Mouse (Mus musculus): ENCODE results near the gene Sema3f.
A peak's percentile ranks its signal among the peaks of the same experiment; 100 is the strongest.

The Sema3f gene

DNA sequence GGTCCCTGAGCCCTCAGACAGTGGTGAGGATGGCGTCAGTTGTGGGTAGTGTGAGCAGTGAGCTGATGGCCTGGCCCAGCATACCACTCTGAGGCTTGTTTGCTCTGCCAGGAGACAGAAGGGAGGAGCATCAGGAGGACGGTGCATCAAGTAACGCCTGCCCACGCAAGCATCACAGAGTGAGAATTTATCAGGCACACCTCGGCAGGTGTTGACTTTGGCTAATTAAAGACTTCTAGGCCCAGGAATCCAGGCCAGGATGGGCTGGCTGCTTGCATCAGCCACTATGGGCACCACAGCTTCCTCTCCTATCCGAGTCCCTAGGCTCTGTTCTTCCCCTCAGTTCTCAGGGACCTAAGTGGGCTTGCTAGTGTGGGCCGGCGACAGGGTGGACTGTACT is 47.9 kb downstream of the Sema3f start:
- no peak for DNase-seq (ENCODE audit: low spot score in 2 of 2)

DNA sequence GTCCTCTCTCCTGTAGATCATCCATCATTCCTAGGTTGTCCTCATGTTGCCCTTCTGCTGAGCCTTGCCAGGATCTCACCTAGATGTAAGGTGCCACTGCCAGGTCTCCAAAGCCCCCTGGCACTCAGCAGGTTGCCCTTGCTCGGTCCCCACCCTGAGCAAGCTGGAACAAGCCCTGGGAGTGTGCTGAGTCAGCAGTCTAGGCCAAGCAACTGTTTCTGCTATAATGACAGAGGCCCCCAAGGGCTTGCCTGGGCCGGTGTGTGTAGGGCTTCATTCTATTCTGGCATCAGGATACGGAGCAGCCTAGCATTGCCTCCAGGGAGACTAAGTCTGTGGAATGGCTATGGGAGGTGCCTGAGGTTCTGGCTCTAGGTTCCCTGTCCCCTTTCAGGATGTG is 49.5 kb downstream of the Sema3f start:
- DNase-seq (ENCODE audit: low spot score in 2 of 2): no peak

DNA sequence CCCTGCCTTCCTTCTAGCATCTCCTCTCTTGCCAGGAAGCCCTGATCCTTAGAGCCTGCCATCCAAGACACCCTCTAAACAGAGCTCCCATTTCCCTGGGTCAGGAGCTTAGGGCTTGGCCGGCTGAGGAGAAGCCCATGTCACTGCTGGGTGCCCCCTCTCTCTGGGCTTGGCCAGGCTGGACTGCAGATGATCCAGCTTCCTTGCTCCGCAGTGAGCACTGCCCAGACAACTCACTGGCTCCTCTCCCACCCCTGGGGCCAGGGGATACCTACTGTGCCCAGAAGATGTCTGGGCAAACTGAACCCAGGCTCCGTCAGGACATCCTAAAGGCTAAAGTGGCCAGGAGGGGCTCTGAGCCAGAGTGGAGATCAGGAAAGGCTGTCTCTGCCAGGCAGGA is 50.3 kb downstream of the Sema3f start:
- DNase-seq (ENCODE audit: low spot score in 2 of 2): no peak

DNA sequence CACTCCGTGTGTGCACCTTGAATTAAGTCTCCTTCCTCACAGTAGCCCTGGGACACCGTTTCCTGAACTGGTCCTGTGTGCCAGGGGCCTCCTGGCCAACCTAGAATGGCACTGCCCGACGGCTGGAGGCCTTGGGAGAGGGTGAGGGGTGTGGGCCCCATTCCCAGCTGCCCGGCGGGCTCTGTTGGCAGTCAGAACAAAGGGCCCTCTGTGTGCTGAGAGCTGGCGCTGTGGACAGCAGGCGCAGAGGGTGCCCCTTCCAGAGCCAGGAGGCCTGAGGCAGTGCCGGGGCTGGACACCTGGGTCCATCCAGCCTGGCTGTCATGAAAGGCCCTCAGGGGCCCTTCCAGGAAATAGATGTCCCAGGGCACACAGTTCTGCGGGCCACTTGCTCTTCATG is 50.7 kb downstream of the Sema3f start:
- DNase-seq (ENCODE audit: low spot score in 2 of 2): no peak

DNA sequence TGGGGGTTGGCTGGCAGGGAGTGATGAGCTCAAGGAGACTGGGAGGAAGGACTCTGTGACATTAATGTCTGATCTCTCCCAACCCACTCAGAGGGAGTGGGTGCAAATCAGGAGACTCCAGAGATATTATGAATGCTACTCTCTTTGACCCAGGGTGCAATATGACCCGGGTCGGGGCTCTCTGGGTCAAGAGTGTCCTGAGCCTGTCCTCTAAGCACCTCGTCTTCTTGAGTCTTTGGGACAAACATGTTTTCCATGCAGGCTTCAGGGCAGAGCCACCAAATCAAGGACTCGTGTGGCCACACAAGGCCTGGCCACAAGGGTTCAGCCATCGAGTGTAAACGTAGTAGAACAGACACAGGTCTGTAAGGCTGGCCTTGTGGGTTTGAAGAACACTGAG is 52.2 kb downstream of the Sema3f start:
- DNase-seq (ENCODE audit: low spot score in 2 of 2): no peak

DNA sequence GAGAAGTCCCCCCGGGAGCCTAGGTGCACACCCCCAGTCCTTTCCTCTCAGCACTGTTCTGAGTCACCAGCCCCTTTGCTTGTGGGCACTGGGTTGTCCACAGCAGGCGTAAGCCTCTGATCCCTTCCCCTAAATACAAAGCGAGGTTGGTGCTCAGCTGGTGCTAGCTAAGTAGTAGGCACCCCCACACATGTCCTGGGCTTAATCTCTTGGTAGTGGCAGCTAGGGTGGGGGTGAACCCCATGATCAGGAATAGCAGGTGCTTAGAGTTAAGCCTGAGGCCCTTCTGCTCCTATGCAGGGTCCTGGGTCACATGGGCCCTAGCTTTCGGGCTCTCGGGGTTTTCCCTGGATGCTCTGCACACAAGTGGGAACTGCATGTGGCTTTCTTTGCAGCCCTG is 53.1 kb downstream of the Sema3f start:
- DNase-seq (ENCODE audit: low spot score in 2 of 2): no peak

DNA sequence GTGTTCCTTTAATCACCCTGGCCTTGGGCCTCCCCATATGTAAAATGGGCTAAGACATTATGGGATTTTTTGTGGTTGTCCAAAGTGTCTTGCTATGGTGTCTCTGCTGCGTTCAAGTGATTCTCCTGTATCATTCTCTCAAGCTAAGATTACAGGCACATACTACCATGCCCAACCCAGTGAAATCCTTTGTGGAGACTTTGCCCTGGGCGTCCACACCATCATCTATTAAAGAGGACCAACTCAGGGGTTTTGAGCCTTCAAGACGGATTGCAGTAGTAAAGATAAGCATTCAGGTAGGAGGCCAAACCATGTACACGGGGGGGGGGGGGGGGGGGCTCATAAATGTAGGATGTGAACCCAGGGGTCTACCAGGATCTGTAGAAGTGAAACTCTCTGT is 55.7 kb downstream of the Sema3f start:
- DNase-seq (ENCODE audit: low spot score in 2 of 2): no peak

DNA sequence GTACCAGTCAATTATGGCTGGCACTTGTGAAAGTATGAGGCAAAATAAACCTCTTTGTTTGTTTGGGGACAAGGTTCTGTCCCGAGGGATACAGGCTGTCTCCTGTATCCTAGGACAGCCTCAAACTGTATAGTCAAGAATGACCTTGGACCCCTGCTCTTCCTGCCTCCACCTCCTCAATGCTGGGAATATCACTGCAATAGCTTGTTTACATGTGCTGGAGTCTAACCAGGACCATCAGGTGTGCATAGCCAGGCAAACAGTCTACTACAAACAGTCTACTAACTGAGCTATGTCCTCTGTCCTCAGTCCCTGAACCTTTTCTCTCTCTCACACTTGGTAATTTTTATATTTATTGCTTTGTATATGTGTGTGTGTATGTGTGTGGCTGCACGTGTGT is 56.8 kb downstream of the Sema3f start:
- DNase-seq (ENCODE audit: low spot score in 2 of 2): no peak

DNA sequence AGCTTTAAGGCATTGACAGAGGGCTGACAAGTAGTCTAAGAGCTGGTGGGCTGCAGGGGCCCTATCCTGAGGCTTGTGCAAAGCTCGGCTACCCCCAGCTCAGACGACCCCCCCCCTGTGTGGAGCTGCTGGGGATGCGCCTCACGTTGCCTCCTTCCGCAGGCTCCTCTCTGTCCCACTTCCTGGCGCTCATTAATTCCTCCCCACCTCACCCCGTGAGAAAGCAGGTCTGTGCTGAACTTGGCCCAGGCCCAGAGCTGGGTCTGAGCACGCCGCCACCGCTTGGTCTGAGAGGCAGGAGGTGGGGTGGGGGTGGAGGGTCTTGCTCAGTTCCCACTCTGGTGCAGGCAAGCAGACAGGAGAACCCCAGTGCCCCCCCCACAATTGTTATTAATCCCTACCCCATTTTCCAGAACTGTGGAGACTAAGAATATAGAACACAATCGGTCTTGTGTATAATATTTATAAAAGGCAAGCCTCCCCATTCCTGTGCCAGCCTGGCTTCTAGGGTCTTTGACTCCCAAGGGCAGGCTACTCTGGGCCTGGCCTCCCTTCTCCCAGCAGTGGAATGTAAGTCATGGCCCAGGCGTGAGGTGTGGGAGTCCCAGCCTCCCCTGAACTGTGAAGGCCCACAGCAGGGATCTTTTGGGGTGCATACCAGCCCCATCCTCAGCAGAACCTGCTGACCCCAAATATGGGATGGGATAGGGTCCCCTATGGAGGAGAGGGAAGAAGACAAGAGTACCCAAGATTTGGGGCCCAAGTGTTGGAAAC is 59.4 kb downstream of the Sema3f start:
- no peak for DNase-seq (ENCODE audit: low spot score in 2 of 2)

DNA sequence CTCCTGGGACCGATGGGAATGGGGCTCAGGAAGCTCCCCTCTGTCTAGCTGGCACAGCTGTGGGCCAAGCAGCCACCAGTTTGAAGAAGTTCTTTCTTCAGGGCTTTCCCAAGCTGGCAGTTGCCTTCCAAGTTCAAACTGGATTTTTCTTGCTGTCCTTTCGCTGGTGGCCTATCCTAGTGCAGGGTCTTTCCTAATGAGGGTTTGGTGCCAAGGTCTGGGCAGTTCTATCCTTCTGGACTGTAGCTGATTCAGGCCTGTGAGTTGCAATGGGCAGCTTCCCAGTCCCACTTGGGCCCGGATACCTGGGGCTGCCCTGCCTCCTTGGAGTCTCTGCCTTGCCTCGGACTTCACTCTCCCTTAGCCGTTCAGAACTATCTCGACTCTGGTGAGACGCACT is 60.0 kb downstream of the Sema3f start:
- no peak for DNase-seq (ENCODE audit: low spot score in 2 of 2)

DNA sequence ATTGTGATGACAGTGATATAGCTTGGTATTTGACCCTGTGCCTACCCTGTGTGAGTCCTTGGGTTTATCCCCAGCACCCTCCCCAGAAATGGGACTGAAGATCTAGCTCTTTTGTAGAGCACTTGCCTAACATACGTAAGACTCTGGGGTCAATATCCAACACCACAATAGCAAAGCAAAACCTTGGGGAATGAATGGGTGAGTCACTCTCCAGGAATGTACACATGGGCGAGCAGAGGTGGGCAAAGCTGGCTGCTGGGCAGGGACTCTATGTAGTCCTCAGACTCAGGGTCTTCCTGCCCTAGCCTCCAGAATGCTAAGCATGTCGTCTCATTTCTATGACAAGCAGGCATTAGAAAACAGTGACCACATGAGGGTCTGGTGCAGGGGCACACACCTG is 61.5 kb downstream of the Sema3f start:
- no peak for DNase-seq (ENCODE audit: low spot score in 2 of 2)

DNA sequence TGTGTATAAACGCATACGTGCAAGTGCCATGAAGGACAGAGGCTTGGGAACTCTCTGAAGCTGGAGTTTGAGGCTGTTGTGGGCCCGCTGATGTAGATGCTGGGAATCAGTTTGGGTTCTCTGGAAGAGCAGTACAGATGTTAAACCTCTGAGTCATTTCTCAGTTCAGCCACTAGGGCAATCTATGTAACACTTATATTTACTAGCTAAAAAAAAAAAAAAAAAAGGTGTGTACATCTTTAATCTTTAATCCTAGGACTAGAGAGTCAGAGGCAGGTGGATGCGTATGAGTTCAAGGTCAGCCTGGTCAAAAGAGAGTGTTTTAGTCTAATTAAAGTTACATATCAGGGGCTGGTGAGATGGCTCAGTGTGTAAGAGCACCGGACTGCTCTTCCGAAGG is 63.3 kb downstream of the Sema3f start:
- DNase-seq (ENCODE audit: low spot score in 2 of 2): no peak

DNA sequence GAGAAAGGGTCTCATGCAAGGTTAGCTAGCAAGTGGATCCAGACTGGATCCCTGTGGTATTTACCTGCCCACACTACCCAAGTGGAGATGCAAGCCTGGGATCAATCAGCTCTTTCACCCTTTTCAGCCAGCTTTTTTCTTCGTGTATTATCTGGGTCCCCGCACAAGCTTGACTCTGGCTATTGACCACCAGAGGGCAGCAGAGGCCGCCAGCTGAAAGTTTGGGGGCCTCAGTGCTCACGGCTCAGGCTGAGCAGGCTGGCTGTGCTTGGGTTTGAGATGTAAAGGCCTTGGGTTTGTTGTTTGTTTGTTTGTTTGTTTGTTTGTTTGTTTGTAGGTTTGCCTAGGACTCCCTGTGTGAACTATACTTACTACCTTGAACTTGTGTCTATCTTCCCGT is 64.7 kb downstream of the Sema3f start:
- peak; percentile 64 to 70 for DNase-seq (ENCODE audit: low spot score in 2 of 2)

DNA sequence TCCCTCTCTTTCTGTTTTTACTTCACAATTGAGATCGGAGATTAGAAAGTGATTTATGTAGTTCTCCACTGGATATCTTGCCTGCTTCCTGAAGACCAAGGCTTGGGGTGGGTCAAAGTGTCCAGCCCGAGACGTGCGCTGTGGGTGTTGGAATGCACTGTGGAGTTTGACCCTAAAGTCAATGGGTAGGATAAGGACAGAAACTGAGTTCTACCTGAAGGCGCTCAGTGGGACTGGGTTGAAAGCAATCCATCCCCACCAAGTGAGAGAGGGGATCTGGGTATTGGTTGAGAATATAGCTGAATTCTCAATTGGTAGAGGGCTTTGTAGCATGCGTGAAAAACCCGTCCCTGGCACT is 65.1 kb downstream of the Sema3f start:
- no peak for DNase-seq (ENCODE audit: low spot score in 2 of 2)

DNA sequence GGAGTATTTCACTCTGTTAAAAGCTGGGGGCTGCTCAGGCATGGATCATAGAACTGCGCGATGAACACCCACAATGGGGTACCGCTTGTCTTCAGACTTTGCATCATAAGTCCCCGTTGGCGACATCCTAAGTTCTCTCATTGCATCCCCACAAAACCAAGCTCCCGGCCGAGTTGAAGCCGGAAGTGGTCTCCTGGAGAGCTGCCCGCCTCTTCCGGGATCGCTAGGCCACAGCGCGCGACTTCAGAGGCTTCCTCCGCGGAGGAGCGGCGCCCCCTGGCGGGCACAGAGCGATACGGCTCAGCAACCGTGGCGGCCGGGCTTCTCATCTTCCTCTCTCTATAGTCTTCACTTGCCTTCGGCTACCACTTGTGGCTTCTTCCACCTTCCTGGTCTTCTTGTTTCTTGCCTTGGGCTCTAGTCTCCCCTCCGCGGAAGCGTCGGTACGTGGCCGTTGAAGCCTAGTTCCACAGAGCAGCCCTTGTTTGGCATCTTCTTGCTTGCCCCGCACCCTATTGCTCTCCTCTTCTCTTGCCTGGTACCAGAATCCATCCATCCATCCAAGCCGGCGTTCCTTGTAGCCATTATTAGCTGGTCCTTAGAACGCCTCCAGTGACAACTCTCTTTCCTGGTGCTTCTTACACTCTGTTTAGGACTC is 65.7 kb downstream of the Sema3f start:
- DNase-seq (ENCODE audit: low spot score in 2 of 2): peak; percentile 88 to 92

DNA sequence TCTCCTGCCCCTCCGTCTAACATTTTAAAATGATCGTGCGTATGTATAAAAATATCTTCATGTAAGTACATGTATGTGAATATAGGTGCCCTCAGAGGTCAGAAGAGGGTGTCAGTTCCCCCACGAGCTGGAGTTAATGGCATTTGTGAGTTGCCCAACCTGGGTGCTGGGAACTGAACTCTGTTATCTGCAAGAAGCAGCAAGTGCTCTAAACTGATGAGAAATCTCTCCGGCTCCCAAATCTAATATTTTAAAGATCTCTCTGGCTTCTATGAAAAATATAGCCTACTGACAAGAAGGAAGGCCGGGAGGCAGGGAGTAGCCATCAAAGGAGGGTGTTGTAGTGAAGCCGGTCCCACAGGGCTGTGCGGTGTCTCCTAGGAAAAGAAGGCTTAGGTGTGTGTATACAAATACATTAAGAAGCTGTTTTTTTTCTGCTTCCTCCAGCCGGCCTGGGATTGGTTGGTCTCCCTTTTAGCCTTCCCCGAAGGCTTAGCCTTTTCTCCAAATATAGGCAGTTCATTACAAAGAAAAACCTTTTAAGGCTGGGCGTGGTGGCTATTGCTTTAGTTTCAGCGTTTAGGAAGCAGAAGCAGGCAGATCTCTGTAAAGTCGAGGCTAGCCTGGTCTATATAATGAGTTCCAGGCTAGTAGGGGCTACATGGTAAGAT is 66.6 kb downstream of the Sema3f start:
- DNase-seq (ENCODE audit: low spot score in 2 of 2): no peak

DNA sequence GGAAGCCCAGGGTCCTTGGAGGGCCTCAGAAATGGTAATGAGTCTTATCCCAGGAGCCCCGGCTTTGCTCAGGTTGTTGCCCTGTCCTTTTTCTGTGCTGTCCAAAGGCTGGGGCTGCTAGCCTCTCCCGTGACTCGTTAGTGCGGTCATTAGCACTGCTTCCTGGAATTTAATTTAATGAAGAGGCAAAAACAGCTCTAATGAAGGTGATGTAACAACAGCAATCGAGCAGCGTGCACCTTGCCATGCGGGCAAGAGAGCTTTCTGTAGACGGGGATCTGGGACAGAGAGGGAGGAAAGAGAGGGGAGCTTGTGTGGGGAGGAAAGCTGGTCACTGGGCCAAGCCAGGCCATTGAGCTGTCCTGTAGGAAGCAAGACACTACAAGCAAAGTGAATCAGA is 68.6 kb downstream of the Sema3f start:
- DNase-seq (ENCODE audit: low spot score in 2 of 2): no peak

DNA sequence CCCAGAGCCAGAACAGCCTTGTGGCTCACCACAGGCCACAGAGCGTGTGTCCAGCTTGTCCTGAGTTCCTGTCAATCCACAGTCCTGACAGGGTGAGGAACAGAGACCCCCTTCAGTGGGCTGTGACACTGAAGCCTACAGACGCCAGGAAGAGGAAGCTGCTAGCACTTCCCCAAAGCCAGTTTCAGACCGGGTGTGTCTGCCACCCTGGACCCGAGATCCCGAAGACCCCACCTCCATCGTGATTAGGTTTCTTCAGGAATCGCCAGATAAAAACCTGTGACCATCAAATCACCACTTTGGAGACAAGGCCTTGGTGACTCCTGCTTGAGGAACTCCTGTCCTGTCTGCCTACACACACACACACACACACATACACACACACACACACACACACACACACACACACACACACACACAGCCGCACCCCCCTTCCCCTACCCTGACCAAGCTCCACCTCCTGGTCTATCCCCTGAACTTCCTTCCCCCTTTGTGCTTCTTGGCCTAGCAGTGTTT is 70.0 kb downstream of the Sema3f start:
- peak; percentile 77 to 79 for DNase-seq (ENCODE audit: low spot score in 2 of 2)

DNA sequence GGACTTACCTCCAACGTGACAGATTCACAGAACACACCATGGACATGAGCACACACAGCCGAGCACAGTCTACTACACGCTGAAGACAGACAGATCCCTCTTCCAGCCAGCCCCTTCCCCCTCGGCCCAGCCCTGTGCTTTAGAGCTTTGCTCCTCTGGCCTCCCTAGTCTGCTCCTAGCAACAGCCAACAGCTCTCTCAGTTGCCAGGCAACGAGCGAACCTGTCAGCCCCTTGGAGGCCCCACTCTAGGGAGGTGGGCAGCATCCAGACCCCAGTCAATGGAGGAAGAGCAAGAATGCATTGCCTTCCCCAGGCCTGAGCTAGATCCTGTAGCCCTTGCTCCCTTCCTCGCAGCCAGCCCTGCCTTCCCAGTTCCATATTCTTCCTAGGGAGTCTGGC is 73.2 kb downstream of the Sema3f start:
- no peak for DNase-seq (ENCODE audit: low spot score in 2 of 2)

DNA sequence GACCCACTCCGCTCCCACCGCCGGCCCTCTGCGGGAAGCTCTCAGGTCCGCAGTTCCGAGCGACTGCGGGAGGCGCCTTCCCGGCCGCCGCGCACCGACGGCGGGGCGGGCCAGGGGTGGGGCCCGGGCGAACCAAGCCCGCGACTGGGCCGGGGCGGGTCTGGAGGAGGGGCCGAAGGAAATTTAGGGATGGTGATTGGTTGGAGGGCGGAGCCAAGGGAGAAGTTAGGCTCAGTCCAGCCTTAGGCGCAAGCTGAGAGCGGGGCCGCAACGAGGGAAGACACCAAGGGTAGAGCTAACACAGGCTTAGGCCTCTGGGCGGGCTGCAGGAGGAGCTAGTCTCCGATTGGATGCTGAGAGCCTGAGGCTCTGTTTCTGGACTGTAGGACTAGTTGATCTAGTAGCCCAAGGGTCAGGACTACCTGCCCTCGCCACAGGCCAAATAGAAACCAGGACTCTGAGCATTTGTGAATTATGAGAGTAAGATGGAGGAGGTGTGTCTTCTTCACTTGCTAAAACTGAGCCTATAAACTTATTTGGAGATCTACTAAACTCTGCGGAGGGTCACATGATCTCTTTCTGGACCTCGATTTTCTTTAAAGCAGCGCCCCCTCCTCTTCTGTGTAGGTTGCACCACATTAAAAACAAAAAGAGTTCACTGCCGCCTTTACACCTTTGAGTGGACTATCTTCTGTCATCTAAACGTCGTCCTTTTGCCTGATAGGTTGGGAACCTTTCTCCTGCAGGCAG is 74.8 kb downstream of the Sema3f start, which contains the start of gene Gnai2:
Gene Gnai2, minus strand, starts transcription at position 89 of the 750 bp plus-strand sequence.
- peak; percentile 99 for DNase-seq (ENCODE audit: low spot score in 2 of 2)

DNA sequence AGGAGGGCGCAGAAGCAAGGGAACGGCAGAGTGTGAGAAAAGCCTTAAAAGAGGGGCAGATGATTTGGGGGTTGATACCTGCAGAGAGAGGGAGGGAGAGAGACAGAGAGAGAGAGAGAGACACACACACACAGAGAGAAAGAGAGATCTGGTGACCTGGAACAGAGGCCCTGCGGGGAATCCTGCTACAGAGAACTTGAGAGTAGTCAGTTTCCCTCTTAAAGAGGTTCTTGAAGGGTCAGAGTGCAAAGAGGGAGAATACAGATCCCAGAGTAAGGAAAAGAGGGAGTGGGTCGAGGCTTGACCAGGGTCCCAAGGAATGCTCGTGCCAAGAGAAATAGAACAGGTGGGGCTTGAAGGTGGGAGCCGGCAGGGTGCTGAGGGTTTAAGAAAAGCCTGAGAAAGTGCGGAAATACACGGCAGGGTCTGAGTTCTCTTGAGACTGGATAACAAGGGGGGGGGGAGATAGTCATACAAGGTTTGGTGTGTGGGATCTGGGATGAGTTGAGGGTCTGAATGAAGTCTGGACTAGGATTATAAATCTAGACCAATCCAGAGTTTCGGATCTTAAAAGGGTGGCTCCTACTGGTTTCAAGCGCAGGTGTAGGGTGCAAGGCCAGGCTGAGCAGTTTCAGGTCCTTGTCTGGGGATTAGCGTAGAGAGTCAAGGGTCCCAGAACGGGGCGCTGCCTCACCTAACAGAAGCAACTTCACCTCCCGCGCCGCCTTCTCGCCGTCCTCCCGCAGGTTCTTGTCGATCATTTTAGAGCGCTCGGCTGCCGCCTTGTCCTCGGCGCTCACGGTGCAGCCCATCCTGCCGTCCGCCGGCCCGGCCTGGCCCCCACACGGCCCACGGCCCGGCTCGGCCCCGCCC is 75.6 kb downstream of the Sema3f start:
- no peak for DNase-seq (ENCODE audit: low spot score in 2 of 2)

Data from spleen, postnatal 36 days (tissue).